Mouse (Mus musculus) neural tube, embryonic 12.5 days (tissue): ENCODE data around the gene Tom1l1. TPM values are rescaled to one million over a fixed set of nuclear protein-coding genes. Genes with fewer than 3 reads are reported as not detected.

Source experiments
- ATAC-seq: fragments of 200-750 bp; cut with Nextera tagmentation; 2 replicates; pipeline ENCODE4 v1.8.0; 2017; ENCODE audit warnings: low read depth, mild to moderate bottlenecking, moderate TSS enrichment, moderate library complexity; ENCODE audit not compliant: low FRiP score
- H3K27ac ChIP-seq: fragments of 300-500 bp; sonication (generic); 2 replicates; pipeline ENCODE4 v1.5.1; 2016
- H3K27me3 ChIP-seq: fragments of 300-500 bp; sonication (generic); replicated peaks from 2 replicates; pipeline ENCODE4 v1.6.1; 2016; ENCODE audit warnings: mild to moderate bottlenecking
- H3K36me3 ChIP-seq: fragments of 300-500 bp; sonication (generic); 2 replicates; pipeline ENCODE4 v1.6.1; 2016; ENCODE audit warnings: mild to moderate bottlenecking
- H3K4me1 ChIP-seq: fragments of 300-500 bp; sonication (generic); 2 replicates; pipeline ENCODE4 v1.6.1; 2016
- H3K4me2 ChIP-seq: fragments of 300-500 bp; sonication (generic); replicated peaks from 2 replicates; pipeline ENCODE4 v1.6.1; 2016; ENCODE audit warnings: mild to moderate bottlenecking
- H3K4me3 ChIP-seq: fragments of 300-500 bp; sonication (generic); 2 replicates; pipeline ENCODE4 v1.5.1; 2016
- H3K9ac ChIP-seq: fragments of 300-500 bp; sonication (generic); 2 replicates; pipeline ENCODE4 v1.6.1; 2016; ENCODE audit warnings: mild to moderate bottlenecking
- H3K9me3 ChIP-seq: fragments of 300-500 bp; sonication (generic); 2 replicates; pipeline ENCODE4 v1.6.1; 2016; ENCODE audit warnings: mild to moderate bottlenecking
- WGBS: fragments of 180-500 bp; shearing (Covaris S2); methylation state at CpG from one replicate; pipeline ENCODE4 v1.1.7; 2016; 5-methylcytosine and 5-hydroxymethylcytosine counted together
- polyA plus RNA-seq: library from polyadenylated mRNA; unstranded; fragments of >200 nt; fragmentation: Nextera tagmentation; extraction: Ambion mirVana; gene quantifications from 2 replicates; pipeline ENCODE4 v1.2.1, GENCODE M21; 2016

Tom1l1 gene
- polyA plus RNA-seq, 1 experiment from 2014 or later = 18.0 TPM

- 11% methylated on average over 6 of the region's 6 CpGs for WGBS
- no peak for ATAC-seq
- 0 out of 2 replicates have a peak overlapping the region, but pooled peaks have one; percentile 5 for H3K4me2 ChIP-seq
Measured at GRCm38 (mm10) chr11:90665161-90665560, 23.0 kb downstream of the Tom1l1 start.

DNA sequence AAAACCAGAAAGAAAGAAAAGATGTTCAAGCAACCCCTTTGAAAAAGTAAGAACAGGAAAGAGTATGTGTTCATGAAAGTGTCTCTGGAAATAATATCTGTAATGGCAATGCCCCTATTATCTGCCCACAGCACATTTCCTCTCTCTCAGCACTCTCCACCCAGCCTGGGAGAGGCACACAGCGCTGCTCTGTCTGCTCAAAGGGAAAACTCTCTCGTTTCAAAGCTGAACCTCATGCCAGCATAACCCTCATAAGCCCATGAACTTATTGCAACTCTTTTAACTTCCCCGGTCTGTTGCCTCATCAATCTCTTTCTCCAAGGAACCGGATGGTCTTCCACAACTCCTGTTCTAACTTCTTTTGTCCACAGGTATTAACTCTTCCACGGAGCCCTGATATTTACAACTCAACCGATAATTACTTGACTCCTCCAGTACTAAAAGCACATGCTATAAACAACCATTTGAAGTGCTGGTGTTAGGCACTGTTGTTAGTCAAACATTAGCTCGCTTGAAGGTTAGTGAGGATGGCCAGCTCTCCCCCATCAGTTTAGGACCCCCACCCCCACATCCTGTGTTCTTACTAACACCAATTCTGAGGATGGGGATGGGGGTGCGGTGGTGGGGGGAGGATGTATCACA, 23.7 kb downstream of the Tom1l1 start:
- H3K4me2 ChIP-seq = 0 out of 2 replicates have a peak overlapping the region, but pooled peaks have one; percentile 5
- H3K9ac ChIP-seq = no peak overlapping the region
- H3K4me1 ChIP-seq = peaks cover 15% of the 10 kb centered on the region
- H3K27ac ChIP-seq = no peak overlapping the region
- H3K4me3 ChIP-seq = no peak overlapping the region
- no peak for ATAC-seq
- no peaks in the 10 kb centered on the region for H3K27me3 ChIP-seq
- no peaks in the 10 kb centered on the region for H3K36me3 ChIP-seq
- H3K9me3 ChIP-seq = no peaks in the 10 kb centered on the region
- WGBS = 4% methylated on average over 8 of the region's 8 CpGs

More at GRCm38 (mm10) chr11:90665161-90665560, 23.0 kb downstream of the Tom1l1 start:
- no peak overlapping the region for H3K4me3 ChIP-seq
- no peak overlapping the region for H3K27ac ChIP-seq
- no peak overlapping the region for H3K9ac ChIP-seq
- H3K9me3 ChIP-seq = no peaks in the 10 kb centered on the region
- H3K36me3 ChIP-seq = no peaks in the 10 kb centered on the region
- H3K4me1 ChIP-seq = peaks cover 15% of the 10 kb centered on the region
- H3K27me3 ChIP-seq = no peaks in the 10 kb centered on the region

DNA sequence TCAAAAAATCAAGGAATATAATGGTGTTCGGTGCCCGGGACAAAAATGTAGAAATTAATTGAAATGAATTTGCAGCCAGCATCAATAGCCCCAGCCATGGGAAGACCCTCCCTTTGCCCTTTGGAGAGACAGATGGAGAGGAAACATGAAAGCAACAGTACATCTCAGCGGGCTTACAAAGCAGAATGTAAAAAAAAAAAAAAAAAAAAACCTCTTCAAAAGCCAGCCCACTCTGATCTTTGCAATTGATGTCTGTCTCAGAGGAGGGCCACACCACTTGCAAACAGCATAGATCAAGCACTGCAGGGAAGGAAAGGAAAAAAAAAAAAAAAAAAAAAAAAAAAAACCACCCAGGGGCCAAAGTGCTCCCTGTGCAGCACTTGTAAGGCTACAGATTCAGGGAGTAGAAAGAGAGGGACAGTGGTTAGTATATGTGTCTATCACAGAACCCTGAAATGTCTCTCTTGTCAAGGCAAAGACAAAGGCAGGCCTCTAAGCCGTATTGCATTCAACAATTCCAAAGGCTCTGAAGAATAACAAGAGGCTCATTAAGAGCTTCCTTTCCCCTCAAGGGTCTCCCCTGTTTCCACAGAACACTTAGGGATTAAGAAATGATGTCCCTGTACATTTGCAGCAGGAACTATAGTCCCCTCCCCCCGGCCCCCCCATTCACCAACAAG, 24.4 kb downstream of the Tom1l1 start:
- Histone ChIP-seq H3K4me3 (no peak overlapping the region), H3K9ac (no peak overlapping the region), H3K27ac (no peak overlapping the region), H3K36me3 (no peaks in the 10 kb centered on the region), H3K4me1 (peaks cover 15% of the 10 kb centered on the region), H3K9me3 (no peaks in the 10 kb centered on the region), H3K27me3 (no peaks in the 10 kb centered on the region), H3K4me2 (no peak overlapping the region; the same call in 1 of the 2 replicates)
- ATAC-seq = no peak
- 15% methylated on average over 5 of the region's 5 CpGs for WGBS

- H3K27me3 ChIP-seq = no peaks in the 10 kb centered on the region
- ATAC-seq = no peak
- H3K9ac ChIP-seq = no peak overlapping the region
- no peak overlapping the region for H3K4me3 ChIP-seq
- H3K36me3 ChIP-seq = no peaks in the 10 kb centered on the region
- H3K27ac ChIP-seq = no peak overlapping the region
- WGBS = 55% methylated on average over 3 of the region's 3 CpGs
- H3K4me1 ChIP-seq = peaks cover 15% of the 10 kb centered on the region
- no peak overlapping the region for H3K4me2 ChIP-seq
- H3K9me3 ChIP-seq = no peaks in the 10 kb centered on the region
Measured at GRCm38 (mm10) chr11:90663052-90663451, 25.1 kb downstream of the Tom1l1 start.

DNA sequence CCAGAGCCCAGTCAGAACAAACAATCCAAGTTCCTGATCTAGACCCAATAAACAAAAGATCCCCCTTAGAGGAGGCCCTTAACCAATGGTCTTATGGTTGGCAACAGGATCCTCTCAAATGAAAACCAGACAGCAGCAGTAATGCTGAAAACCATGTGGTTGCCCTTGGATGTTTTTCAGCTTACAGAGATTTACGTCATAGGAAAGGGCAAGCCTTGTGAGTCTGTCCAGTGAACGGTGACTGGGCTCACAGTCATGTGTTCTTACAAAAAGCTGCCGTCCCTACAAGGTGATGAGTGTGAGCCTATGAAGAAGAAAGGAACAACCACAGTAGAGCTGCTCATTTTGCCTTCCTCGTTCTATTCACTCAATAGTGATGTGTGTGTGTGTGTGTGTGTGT, 27.5 kb downstream of the Tom1l1 start:
- ATAC-seq = no peak
- Histone ChIP-seq H3K36me3 (peaks cover 13% of the 10 kb centered on the region), H3K27me3 (no peaks in the 10 kb centered on the region), H3K9me3 (no peaks in the 10 kb centered on the region), H3K9ac (no peak overlapping the region), H3K4me3 (no peak overlapping the region), H3K27ac (no peak overlapping the region), H3K4me1 (peaks cover 15% of the 10 kb centered on the region), H3K4me2 (no peak overlapping the region)
- 86% methylated on average over 4 of the region's 4 CpGs for WGBS

GRCm38 (mm10) chr11:90657527-90657926, 30.6 kb downstream of the Tom1l1 start:
- Histone ChIP-seq H3K4me2 (no peak overlapping the region), H3K4me3 (no peak overlapping the region), H3K27ac (no peak overlapping the region), H3K9me3 (no peaks in the 10 kb centered on the region), H3K36me3 (peaks cover 16% of the 10 kb centered on the region), H3K27me3 (no peaks in the 10 kb centered on the region), H3K4me1 (no peaks in the 10 kb centered on the region), H3K9ac (no peak overlapping the region)
- ATAC-seq = no peak
- WGBS = 93% methylated on average over 12 of the region's 12 CpGs

DNA sequence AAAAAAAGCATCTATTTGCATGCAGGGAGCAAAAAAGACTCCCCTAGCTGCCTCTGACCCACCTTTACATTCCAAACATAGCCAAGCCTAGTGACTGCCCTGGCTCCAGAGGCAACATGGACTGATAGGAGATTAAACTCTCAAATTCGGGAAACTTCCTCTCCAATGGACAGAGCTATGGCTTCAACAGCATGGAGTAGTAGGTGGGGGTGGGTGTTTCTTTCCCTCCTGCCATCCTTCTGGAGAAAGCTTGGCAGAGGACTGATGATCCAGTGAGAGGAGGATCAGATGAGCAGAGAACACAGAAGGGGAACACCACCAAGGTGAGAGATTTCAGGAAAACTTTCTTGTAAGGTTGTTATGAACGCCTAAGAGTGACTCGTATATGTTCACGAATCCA, 35.6 kb downstream of the Tom1l1 start:
- 94% methylated on average over 4 of the region's 4 CpGs for WGBS
- H3K4me2 ChIP-seq = no peak overlapping the region
- no peak for ATAC-seq
- no peak overlapping the region for H3K9ac ChIP-seq
- no peak overlapping the region for H3K27ac ChIP-seq
- no peaks in the 10 kb centered on the region for H3K27me3 ChIP-seq
- peaks cover 41% of the 10 kb centered on the region for H3K36me3 ChIP-seq
- H3K9me3 ChIP-seq = no peaks in the 10 kb centered on the region
- no peak overlapping the region for H3K4me3 ChIP-seq
- no peaks in the 10 kb centered on the region for H3K4me1 ChIP-seq

- Histone ChIP-seq H3K4me3 (no peak overlapping the region), H3K36me3 (peaks cover 40% of the 10 kb centered on the region), H3K27me3 (no peaks in the 10 kb centered on the region), H3K9ac (no peak overlapping the region), H3K9me3 (no peaks in the 10 kb centered on the region), H3K4me2 (no peak overlapping the region), H3K27ac (no peak overlapping the region), H3K4me1 (no peaks in the 10 kb centered on the region)
- 82% methylated on average over 9 of the region's 9 CpGs for WGBS
- no peak for ATAC-seq
Measured at GRCm38 (mm10) chr11:90650231-90650885, 37.8 kb downstream of the Tom1l1 start.

GRCm38 (mm10) chr11:90649777-90650176, 38.4 kb downstream of the Tom1l1 start:
- H3K36me3 ChIP-seq = peaks cover 46% of the 10 kb centered on the region
- 96% methylated on average over 6 of the region's 6 CpGs for WGBS

DNA sequence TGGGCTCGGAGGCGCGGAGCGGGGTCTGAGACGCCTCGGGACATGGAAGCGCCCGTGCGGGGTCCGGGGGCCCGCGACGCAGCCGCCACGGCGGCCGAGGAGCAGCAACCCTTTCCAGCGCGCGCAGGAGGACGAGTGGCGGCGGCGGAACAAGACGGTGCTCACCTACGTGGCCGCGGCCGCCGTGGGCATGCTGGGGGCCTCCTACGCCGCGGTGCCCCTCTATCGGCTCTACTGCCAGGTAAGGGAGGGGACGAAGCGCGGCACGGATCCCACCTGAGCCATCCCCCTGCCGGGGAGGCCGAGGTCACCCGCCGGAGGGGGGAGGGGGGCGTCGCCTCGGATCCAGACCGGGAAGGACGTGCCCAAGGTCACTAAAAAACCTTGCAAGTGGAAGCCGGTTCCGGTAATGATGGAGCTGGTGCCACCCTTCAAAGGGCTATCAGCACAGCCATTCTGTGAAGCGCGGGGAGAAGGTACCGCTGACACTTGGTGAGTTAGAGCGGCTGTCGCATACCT, 49.8 kb downstream of the Tom1l1 start:
- Histone ChIP-seq H3K9me3 (no peaks in the 10 kb centered on the region), H3K4me1 (peaks cover 12% of the 10 kb centered on the region), H3K4me3 (peak overlapping the region; percentile 97), H3K9ac (peak overlapping the region; percentile 98), H3K27me3 (no peaks in the 10 kb centered on the region), H3K27ac (peak overlapping the region; percentile 77), H3K36me3 (peaks cover 15% of the 10 kb centered on the region), H3K4me2 (peak overlapping the region; percentile 70)
- ATAC-seq = peak; percentile 67
- WGBS = under 1% methylated on average over 54 of the region's 54 CpGs

More at GRCm38 (mm10) chr11:90649777-90650176, 38.4 kb downstream of the Tom1l1 start:
- no peak for ATAC-seq
- Histone ChIP-seq H3K4me1 (no peaks in the 10 kb centered on the region), H3K9me3 (no peaks in the 10 kb centered on the region), H3K9ac (no peak overlapping the region), H3K4me2 (no peak overlapping the region), H3K4me3 (no peak overlapping the region), H3K27ac (no peak overlapping the region), H3K27me3 (no peaks in the 10 kb centered on the region)

- Histone ChIP-seq H3K4me2 (peak within 1 kb of the TSS; percentile 70), H3K27ac (peak within 1 kb of the TSS; percentile 83), H3K4me1 (peaks cover 12% of the 10 kb centered on the region), H3K27me3 (no peaks in the 10 kb centered on the region), H3K4me3 (peak within 1 kb of the TSS; percentile 97), H3K36me3 (peaks cover 15% of the 10 kb centered on the region), H3K9ac (peak within 1 kb of the TSS; percentile 98), H3K9me3 (no peaks in the 10 kb centered on the region)
- ATAC-seq = peak; percentile 95
- WGBS = under 1% methylated on average over 48 of the region's 48 CpGs
Measured at GRCm38 (mm10) chr11:90637440-90638311, 50.5 kb downstream of the Tom1l1 start, which contains the start of the genes Stxbp4 and Cox11. TSS of gene Stxbp4 (minus strand) at chr11:90638084. TSS of gene Cox11 (plus strand) at chr11:90638173.
